Mouse (Mus musculus): ENCODE measurements at regions not wholly inside any gene's neighbourhood (a gene's known extent, or its start where the extent isn't known, plus 50 kb on each side); places are given as distances from the start of the nearest gene placed in this dataset.

- ATAC-seq (replicated peaks; ENCODE audit: low FRiP score, low read depth), result no peak
Observed at GRCm38 (mm10) chrX:99201081-99201480, 65.2 kb downstream of the Efnb1 start.

DNA sequence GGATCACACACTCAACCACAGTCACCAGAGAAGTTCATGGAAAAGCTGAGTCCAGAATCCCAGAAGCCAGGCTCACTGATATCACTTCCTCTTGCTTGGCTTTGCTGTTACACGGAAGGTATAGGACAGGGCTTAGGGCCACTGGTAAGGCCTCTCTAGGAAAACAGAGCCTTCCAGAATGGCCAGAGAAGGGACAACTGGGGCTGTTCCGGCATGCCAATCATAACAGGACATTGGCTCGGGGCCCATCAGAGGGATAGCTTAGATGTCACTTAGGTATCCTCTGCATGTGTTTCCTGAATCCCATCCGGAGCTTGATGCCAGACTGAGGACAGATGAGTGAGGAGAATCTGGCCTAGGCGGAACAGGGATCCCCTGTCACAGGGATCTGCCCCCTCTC is 63.7 kb downstream of the Efnb1 start:
- H3K9me3 ChIP-seq (replicated peaks; ENCODE audit: low read length), result no peaks in the 10 kb centered on the region
- H3K9ac ChIP-seq (ENCODE audit: low read depth, low read length), result 0 out of 2 replicates have a peak overlapping the region, but pooled peaks have one; percentile 14
- peaks cover 3% of the 10 kb centered on the region; the same call in 1 of the 2 replicates for H3K4me1 ChIP-seq (replicated peaks; ENCODE audit: insufficient read depth, low read length)
- peak overlapping the region; percentile 13; the same call in 1 of the 2 replicates for H3K4me2 ChIP-seq (ENCODE audit: low read length)
- no peak overlapping the region for H3K4me3 ChIP-seq (replicated peaks; ENCODE audit: low read depth, low read length)
- DNase-seq (ENCODE audit: low spot score), result peak; percentile 16
- no peak for TF ChIP-seq CTCF (IDR thresholded peaks at IDR 0.05; ENCODE audit: low read depth)
- 57% methylated on average over 5 of the region's 5 CpGs for WGBS
- H3K27me3 ChIP-seq (ENCODE audit: insufficient read depth, low read length), result no peaks in the 10 kb centered on the region
- H3K27ac ChIP-seq, result peak overlapping the region; percentile 87
- H3K36me3 ChIP-seq (ENCODE audit: insufficient read depth, low read length), result no peaks in the 10 kb centered on the region
- 0 out of 2 replicates have a peak, but pooled peaks have one; percentile 2 for ATAC-seq (replicated peaks; ENCODE audit: low FRiP score, low read depth)

More at GRCm38 (mm10) chrX:99201081-99201480, 65.2 kb downstream of the Efnb1 start:
- H3K9ac ChIP-seq (ENCODE audit: low read depth, low read length), result no peak overlapping the region
- 82% methylated on average over 7 of the region's 7 CpGs for WGBS
- H3K36me3 ChIP-seq (ENCODE audit: insufficient read depth, low read length), result no peaks in the 10 kb centered on the region
- no peak for DNase-seq (ENCODE audit: low spot score)
- H3K4me1 ChIP-seq (replicated peaks; ENCODE audit: insufficient read depth, low read length), result peaks cover 3% of the 10 kb centered on the region; the same call in 1 of the 2 replicates
- no peak overlapping the region for H3K4me2 ChIP-seq (ENCODE audit: low read length)
- TF ChIP-seq CTCF (IDR thresholded peaks at IDR 0.05; ENCODE audit: low read depth), result no peak
- no peaks in the 10 kb centered on the region for H3K27me3 ChIP-seq (ENCODE audit: insufficient read depth, low read length)
- H3K4me3 ChIP-seq (replicated peaks; ENCODE audit: low read depth, low read length), result no peak overlapping the region
- no peak overlapping the region for H3K27ac ChIP-seq
- H3K9me3 ChIP-seq (replicated peaks; ENCODE audit: low read length), result no peaks in the 10 kb centered on the region

DNA sequence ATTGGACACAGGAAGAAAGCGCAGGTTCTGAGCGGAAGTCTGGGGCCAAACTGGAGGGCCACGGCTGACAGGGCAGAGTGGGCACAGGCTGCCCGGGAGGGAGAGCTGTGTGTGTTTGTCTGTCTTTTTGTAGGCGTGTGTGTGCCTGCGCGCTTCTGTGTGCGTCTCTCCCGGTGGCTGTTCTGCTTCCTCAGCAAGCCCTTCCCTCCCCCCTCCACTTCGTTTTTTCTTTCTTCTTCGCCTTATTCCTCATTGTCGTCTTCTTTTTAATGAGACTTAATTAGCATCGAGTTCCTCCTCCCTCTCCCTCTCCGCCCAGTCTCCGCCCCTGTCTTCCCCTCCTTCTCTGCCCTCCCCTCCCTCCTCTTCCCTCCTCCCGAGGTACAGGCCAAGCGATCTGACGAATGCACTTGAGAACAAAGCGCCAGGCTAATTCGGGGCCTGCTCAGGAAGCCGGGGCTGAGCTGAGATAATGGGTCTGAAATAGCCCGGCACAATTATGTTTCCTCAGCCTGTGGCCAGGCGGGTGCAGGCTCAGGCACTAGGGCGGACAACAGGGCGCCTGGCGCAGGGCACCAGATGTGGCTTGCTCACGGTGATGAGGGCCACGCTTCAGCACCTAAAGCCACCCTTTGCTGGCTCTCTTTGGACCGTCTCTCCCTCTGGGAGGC is 63.2 kb downstream of the Efnb1 start:
- ATAC-seq (replicated peaks; ENCODE audit: low FRiP score, low read depth), result peak; percentile 83
- TF ChIP-seq CTCF (IDR thresholded peaks at IDR 0.05; ENCODE audit: low read depth), result no peak
- Histone ChIP-seq H3K27ac (peak overlapping the region; percentile 87), H3K4me3 (replicated peaks; ENCODE audit: low read depth, low read length) (no peak overlapping the region), H3K4me1 (replicated peaks; ENCODE audit: insufficient read depth, low read length) (peaks cover 3% of the 10 kb centered on the region; the same call in 1 of the 2 replicates), H3K36me3 (ENCODE audit: insufficient read depth, low read length) (no peaks in the 10 kb centered on the region), H3K9ac (ENCODE audit: low read depth, low read length) (peak overlapping the region; percentile 14; the same call in 1 of the 2 replicates), H3K9me3 (replicated peaks; ENCODE audit: low read length) (no peaks in the 10 kb centered on the region), H3K27me3 (ENCODE audit: insufficient read depth, low read length) (no peaks in the 10 kb centered on the region), H3K4me2 (ENCODE audit: low read length) (peak overlapping the region; percentile 43)
- 30% methylated on average over 29 of the region's 29 CpGs for WGBS
- DNase-seq (ENCODE audit: low spot score), result peak; percentile 89

Measured in kidney, postnatal 0 days (tissue).